Mouse (Mus musculus) adipose tissue, adult 10 weeks (tissue): ENCODE results near the gene Asphd1. TPM values are rescaled to one million over a fixed set of nuclear protein-coding genes. Genes with fewer than 3 reads are reported as not detected.

Experiments used
- polyA plus RNA-seq: library from polyadenylated mRNA; stranded (reverse); fragments of 350-450 nt; fragmentation: Illumina TruSeq; extraction: RNeasy Lipid Tissue Mini Kit (QIAGEN cat#74804); gene quantifications from one replicate; pipeline ENCODE4 v1.2.3, GENCODE M21; 2014; ENCODE audit warnings: low read depth, low replicate concordance

Gene Asphd1
- polyA plus RNA-seq, result 0.30 TPM

GRCm38 (mm10) chr7:126949403-126949792 lies at the start of gene Asphd1:
Gene Asphd1 (minus strand): TSS chr7:126949582.

GRCm38 (mm10) chr7:126975950-126976866 lies 26.8 kb upstream of the Asphd1 start, which contains the start of gene Cdiptos:
Gene Cdiptos (minus strand): TSS chr7:126976098.

GRCm38 (mm10) chr7:126975893-126975949 lies 26.3 kb upstream of the Asphd1 start, which contains the start of gene Cdipt:
Gene Cdipt (plus strand): TSS chr7:126975914.

GRCm38 (mm10) chr7:126949793-126950646 lies 638 bp upstream of the Asphd1 start, which contains the start of gene Sez6l2:
Gene Sez6l2 (plus strand): TSS chr7:126950563.

GRCm38 (mm10) chr7:126928384-126929037 lies 20.9 kb downstream of the Asphd1 start, which contains the start of gene Kctd13:
Gene Kctd13 (plus strand): TSS chr7:126928879.

GRCm38 (mm10) chr7:126922624-126923060 lies 26.7 kb downstream of the Asphd1 start, which contains the start of gene Tmem219:
Gene Tmem219 (minus strand): TSS chr7:126922917.

Other genes with a start within 250 kb of the Asphd1 start
- 29.4 TPM for gene Coro1a, start 241.8 kb downstream of the Asphd1 start, polyA plus RNA-seq
- 92.1 TPM for gene Mapk3, start 190.0 kb downstream of the Asphd1 start, polyA plus RNA-seq
- gene Gdpd3, start 183.2 kb downstream of the Asphd1 start, polyA plus RNA-seq, result 3.7 TPM
- gene Ypel3, start 172.6 kb downstream of the Asphd1 start, polyA plus RNA-seq, result 135 TPM
- gene Tbx6, start 168.1 kb downstream of the Asphd1 start, polyA plus RNA-seq, result 1.4 TPM
- gene Ppp4c, start 157.1 kb downstream of the Asphd1 start, polyA plus RNA-seq, result 76.2 TPM
- gene Fam57b, start 151.9 kb downstream of the Asphd1 start, polyA plus RNA-seq, result 5.7 TPM
- gene 4930451I11Rik, start 117.9 kb downstream of the Asphd1 start, polyA plus RNA-seq, result 1.2 TPM
- gene Doc2a, start 102.2 kb downstream of the Asphd1 start, polyA plus RNA-seq, result not detected
- gene Hirip3, start 87.6 kb downstream of the Asphd1 start, polyA plus RNA-seq, result 20.1 TPM
- 32.6 TPM for gene Ino80e, start 87.2 kb downstream of the Asphd1 start, polyA plus RNA-seq
- gene Taok2, start 64.9 kb downstream of the Asphd1 start, polyA plus RNA-seq, result 53.1 TPM
- gene Tmem219, start 26.7 kb downstream of the Asphd1 start, polyA plus RNA-seq, result 58.2 TPM
- 12.5 TPM for gene Kctd13, start 20.7 kb downstream of the Asphd1 start, polyA plus RNA-seq
- gene Sez6l2, start 981 bp upstream of the Asphd1 start, polyA plus RNA-seq, result 1.5 TPM
- 96.0 TPM for gene Cdipt, start 26.3 kb upstream of the Asphd1 start, polyA plus RNA-seq
- gene Cdiptos, start 26.5 kb upstream of the Asphd1 start, polyA plus RNA-seq, result 29.3 TPM
- 50.9 TPM for gene Mvp, start 65.0 kb upstream of the Asphd1 start, polyA plus RNA-seq
- 1.6 TPM for gene Pagr1b, start 66.9 kb upstream of the Asphd1 start, polyA plus RNA-seq
- not detected for gene Pagr1a, start 67.8 kb upstream of the Asphd1 start, polyA plus RNA-seq
- gene Gm42742, start 71.5 kb upstream of the Asphd1 start, polyA plus RNA-seq, result 26.3 TPM
- 2.7 TPM for gene Prrt2, start 71.6 kb upstream of the Asphd1 start, polyA plus RNA-seq
- gene Maz, start 77.5 kb upstream of the Asphd1 start, polyA plus RNA-seq, result 78.3 TPM
- gene Kif22, start 92.9 kb upstream of the Asphd1 start, polyA plus RNA-seq, result 3.2 TPM
- gene Zg16, start 137.7 kb upstream of the Asphd1 start, polyA plus RNA-seq, result 1.4 TPM
- gene AI467606, start 141.8 kb upstream of the Asphd1 start, polyA plus RNA-seq, result 12.4 TPM
- 1.2 TPM for gene Qprt, start 172.6 kb upstream of the Asphd1 start, polyA plus RNA-seq
- gene Spn, start 188.2 kb upstream of the Asphd1 start, polyA plus RNA-seq, result 1.4 TPM
- gene Cd2bp2, start 246.5 kb upstream of the Asphd1 start, polyA plus RNA-seq, result 52.6 TPM